Mouse (Mus musculus): ENCODE data around the gene Cdc25b. TPM values are rescaled to one million over a fixed set of nuclear protein-coding genes. Genes with fewer than 3 reads are reported as not detected.

The Cdc25b gene
- total RNA-seq (2021), result 10 to 100 TPM; 17.3 to 20.8 TPM
- long read RNA-seq, experiment 1, partial matches to known transcripts, result 3 of 12 reads
- long read RNA-seq, experiment 1, other reads (novel, unspliced or antisense), result 5 of 12 reads
- long read RNA-seq, experiment 2, partial matches to known transcripts, result 2 of 9 reads
- long read RNA-seq, experiment 2, other reads (novel, unspliced or antisense), result 6 of 9 reads

GRCm38 (mm10) chr2:131186771-131187601, at the start of gene Cdc25b, which contains the start of gene Spef1:
Gene Cdc25b (plus strand): TSS chr2:131186949.
Gene Spef1 (minus strand): TSS chr2:131187282.
- peak; percentile 54 to 73 for DNase-seq (ENCODE audit: low spot score in 2 of 2)

- DNase-seq (ENCODE audit: low spot score in 2 of 2), result no peak
Observed at GRCm38 (mm10) chr2:131138296-131138695, 48.5 kb upstream of the Cdc25b start.

GRCm38 (mm10) chr2:131138760-131139159, 48.0 kb upstream of the Cdc25b start:
- DNase-seq (ENCODE audit: low spot score in 2 of 2), result no peak

DNA sequence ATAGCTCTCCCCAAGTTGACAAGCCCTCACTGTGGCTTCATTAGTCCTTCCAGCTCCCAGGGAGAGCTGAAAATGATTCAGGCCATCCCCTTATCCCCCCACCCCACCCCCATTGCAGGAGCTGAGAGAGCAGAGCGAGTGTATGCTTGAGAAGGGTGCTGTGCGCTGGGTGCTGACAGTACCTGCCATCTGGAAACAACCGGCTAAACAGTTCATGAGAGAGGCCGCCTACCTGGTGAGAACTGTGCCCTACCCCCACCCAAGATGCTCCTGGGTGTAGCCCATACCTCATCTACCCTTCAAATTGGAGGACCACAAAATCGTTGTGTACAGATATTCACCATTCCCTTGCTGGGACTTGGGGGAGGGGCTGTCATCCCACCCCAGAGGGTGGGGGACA, 47.5 kb upstream of the Cdc25b start:
- no peak for DNase-seq (ENCODE audit: low spot score in 2 of 2)

- no peak for DNase-seq (ENCODE audit: low spot score in 2 of 2)
Observed at GRCm38 (mm10) chr2:131139886-131140532, 46.7 kb upstream of the Cdc25b start.

- no peak for DNase-seq (ENCODE audit: low spot score in 2 of 2)
Observed at GRCm38 (mm10) chr2:131140533-131140905, 46.2 kb upstream of the Cdc25b start.

- DNase-seq (ENCODE audit: low spot score in 2 of 2), result no peak
Observed at GRCm38 (mm10) chr2:131141336-131141986, 45.3 kb upstream of the Cdc25b start.

DNA sequence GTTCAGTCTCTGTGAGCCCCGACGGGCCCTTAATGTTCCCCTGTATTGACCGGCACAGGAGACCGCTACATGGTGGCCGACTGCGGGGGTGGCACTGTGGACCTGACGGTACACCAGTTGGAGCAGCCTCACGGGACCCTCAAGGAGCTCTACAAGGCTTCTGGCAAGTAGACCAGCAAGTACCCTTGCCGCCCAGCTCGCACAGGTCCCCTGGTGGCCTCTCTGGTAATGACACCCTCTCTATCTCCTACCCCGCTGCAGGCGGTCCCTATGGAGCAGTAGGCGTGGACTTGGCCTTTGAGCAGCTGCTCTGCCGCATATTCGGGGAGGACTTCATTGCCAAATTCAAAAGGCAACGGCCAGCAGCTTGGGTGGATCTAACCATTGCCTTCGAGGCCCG, 44.2 kb upstream of the Cdc25b start:
- DNase-seq (ENCODE audit: low spot score in 2 of 2), result peak; percentile 22 to 48

DNA sequence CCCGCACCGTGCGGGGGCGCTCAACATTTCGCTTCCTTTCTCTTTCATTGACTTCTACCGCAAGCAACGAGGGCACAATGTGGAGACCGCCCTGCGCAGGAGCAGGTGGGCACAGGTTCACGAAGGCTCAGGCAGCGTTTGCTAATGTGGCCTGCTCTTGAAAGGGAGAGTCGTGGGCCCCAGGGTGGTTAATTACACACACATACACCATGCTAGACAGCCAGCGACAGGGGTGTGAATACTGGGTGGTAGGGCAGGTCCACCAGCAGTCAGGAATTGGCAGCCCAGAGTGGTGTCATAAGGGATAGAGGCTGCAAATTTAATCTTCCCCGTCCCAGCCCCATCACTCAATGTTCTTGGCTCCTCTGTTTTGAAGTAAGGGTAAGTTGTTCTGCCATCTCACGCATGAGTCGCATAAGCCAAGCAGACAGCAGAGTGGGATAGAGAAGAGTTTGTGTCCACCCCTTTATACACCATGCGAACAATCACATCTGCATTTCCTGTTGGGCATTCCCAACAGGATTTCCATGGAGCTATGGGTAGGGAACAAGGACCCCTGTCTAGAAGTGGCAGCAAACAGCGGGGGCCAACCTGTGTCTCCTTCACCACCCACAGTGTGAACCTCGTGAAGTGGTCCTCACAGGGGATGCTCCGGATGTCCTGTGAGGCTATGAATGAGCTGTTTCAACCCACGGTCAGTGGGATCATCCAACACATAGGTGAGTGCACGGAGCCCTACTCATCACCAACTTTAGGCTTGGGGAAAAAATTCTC, 43.6 kb upstream of the Cdc25b start:
- DNase-seq (ENCODE audit: low spot score in 2 of 2), result no peak

GRCm38 (mm10) chr2:131145121-131145520, 41.6 kb upstream of the Cdc25b start:
- no peak for DNase-seq (ENCODE audit: low spot score in 2 of 2)

- no peak for DNase-seq (ENCODE audit: low spot score in 2 of 2)
Observed at GRCm38 (mm10) chr2:131145536-131145935, 41.2 kb upstream of the Cdc25b start.

DNA sequence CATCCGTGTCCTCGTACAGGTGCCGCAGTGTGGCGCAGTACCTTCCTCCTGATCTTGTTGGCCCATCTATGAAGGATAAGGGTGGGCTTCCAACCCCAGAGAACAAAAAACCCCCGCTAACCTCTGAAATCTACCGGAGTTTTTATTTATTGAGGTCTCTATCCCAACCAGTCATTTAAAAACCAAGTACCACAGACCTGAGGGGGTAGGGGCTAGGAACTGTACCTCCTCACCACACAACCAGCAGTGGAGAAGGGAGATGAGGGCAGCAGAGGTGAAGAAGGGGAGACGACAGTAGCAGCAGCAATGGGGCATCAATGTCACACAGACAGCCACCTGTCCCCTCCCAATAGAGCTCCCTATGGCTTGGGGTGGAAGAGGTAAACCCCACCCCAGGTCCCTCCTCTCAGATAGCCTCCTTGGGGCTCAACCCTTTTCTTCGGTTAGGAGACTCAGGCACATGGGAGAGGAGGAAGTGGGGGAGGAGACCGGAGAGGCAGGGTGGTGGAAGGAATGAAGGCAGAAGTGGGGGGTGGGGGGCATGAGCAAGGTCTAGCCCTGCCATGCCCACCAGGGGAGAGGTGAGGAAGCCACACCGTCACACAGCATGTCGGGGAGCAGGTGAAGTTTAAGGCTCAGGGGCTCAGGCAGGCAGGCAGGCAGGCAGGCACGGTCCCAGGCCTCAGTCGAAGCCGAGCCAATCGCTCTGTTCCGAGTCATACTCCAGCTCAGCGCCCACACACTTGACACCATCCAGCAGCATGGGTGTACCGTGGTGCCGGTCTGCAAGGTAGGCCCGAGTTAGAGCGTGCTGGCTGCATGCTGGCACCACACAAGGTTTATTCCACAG, 40.3 kb upstream of the Cdc25b start:
- DNase-seq (ENCODE audit: low spot score in 2 of 2), result no peak

DNA sequence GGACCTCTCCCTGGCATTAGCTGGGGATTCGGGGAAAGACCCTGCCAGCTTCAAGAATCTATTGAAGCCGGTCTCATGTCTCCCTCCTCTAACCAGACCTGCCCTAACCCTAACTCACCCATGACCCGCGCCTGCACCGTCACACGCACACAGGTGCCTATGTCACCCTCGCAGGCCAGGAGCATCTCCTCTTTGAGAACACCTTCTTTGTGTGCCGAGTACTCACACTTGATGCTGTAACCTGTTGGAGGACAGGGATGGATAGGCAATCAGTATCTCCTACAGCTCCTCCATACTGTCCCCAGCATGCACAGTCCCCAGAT, 39.7 kb upstream of the Cdc25b start:
- no peak for DNase-seq (ENCODE audit: low spot score in 2 of 2)

GRCm38 (mm10) chr2:131148353-131149253, 38.1 kb upstream of the Cdc25b start:
- no peak for DNase-seq (ENCODE audit: low spot score in 2 of 2)

DNA sequence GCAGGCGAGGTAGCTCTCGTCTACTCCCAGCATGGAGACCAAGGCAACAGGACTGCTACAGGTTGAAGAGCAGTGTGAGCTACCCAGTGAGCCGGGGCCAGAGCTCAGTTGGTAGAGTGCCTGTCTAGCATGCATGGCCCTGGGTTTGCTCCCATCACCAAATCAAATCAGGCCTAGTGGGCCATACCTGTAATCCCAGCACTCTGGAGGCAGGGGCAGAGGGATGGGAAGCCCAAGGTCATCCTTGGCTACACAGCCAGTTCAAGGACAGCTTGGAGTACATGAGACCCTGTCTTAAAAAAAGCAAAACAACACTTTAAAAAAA, 37.5 kb upstream of the Cdc25b start:
- DNase-seq (ENCODE audit: low spot score in 2 of 2), result no peak

GRCm38 (mm10) chr2:131152166-131152730, 34.5 kb upstream of the Cdc25b start:
- DNase-seq (ENCODE audit: low spot score in 2 of 2), result no peak

DNA sequence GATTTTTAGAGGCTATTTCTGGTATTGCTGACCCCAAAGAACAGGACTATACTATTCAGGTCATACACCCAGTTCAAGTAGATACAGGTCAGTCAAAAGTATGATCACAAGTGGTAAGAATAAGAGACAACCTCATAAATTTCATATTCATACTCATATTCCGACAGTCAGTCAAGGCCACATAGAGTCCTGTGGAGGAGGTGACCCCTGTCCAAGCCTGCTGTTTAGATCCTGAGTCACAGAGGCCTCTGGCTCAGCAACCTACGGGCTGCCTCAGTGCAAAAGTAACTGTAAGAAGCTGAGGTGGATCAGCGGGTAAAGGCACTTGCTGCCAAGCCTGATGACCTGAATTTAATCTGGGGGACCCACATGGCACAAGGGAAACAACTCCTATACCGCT, 32.7 kb upstream of the Cdc25b start:
- DNase-seq (ENCODE audit: low spot score in 2 of 2), result no peak

- DNase-seq (ENCODE audit: low spot score in 2 of 2), result no peak
Observed at GRCm38 (mm10) chr2:131156987-131157386, 29.8 kb upstream of the Cdc25b start.

GRCm38 (mm10) chr2:131159491-131159910, 27.2 kb upstream of the Cdc25b start:
- DNase-seq (ENCODE audit: low spot score in 2 of 2), result no peak
